ENCODE assay signal across 8 mouse cellular contexts in the genomic region with DNA sequence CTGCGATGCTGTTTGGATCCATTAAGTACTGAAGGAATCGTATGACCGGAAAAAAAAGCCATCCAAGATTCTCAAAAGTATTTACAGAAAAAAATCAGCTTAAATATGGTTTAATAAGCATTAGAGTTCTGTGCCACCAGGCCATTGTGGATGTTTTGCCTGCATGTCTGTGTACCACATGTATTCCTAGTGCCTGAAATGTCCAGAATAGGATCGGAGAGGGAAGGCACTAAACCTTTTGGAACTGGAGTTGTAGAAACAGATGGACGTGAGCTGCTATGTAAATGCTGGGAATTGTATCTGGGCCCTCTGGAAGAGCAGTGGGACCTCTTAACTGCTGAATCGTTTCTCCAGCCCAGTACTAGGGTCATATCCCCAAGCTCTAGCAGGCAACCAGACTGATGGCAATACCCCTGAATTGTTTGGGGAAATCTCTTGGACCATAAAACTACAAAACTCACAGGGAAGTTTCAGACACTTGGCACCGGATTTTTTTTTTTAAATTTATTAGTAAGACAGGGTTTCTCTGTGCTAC.
DNase-seq lines count a peak whose midpoint lies in the region; ATAC-seq and TF ChIP-seq lines count a peak whose summit lies in the region.

No protein-coding gene starts in this region.

- no peak for DNase-seq in liver, postnatal 0 days
- no peak for DNase-seq in gastrocnemius, adult 18-20 months (ENCODE audit: low spot score)
- DNase-seq in right cerebral cortex, postnatal 14 days, result no peak
- no peak for DNase-seq in left cerebral cortex, postnatal 4 days

- no peak for TF ChIP-seq CTCF in C2C12 (IDR thresholded peaks at IDR 0.05; ENCODE audit: control insufficient read depth, insufficient read depth, insufficient read length)
- no peak for TF ChIP-seq CTCF in liver, postnatal 0 days (IDR thresholded peaks at IDR 0.05; ENCODE audit: low read depth)

- no peaks in the 10 kb centered on the region for H3K27me3 ChIP-seq in erythroblast, embryonic 14.5 days (ENCODE audit: control insufficient read depth)
- no peaks in the 10 kb centered on the region for H3K27me3 ChIP-seq in C2C12 (ENCODE audit: control insufficient read depth, insufficient read depth, insufficient read length)
- H3K27me3 ChIP-seq in forebrain, embryonic 16.5 days (replicated peaks; ENCODE audit: control insufficient read depth, insufficient read depth, low read length), result no peaks in the 10 kb centered on the region
- no peaks in the 10 kb centered on the region for H3K27me3 ChIP-seq in liver, postnatal 0 days (ENCODE audit: insufficient read depth, low read length)

- TF ChIP-seq EP300 in liver, postnatal 0 days (IDR thresholded peaks at IDR 0.05; ENCODE audit: low read depth), result no peak

- H3K4me2 ChIP-seq in forebrain, embryonic 16.5 days (ENCODE audit: low read length), result peak overlapping the region; percentile 67
- peak overlapping the region; percentile 68 for H3K4me2 ChIP-seq in liver, postnatal 0 days (ENCODE audit: low read depth, low read length)

- no peak for ATAC-seq in erythroblast, adult 5-6 weeks (replicated peaks; ENCODE audit: low FRiP score, poor library complexity, severe bottlenecking)
- ATAC-seq in forebrain, embryonic 16.5 days, result peak; percentile 51
- no peak for ATAC-seq in liver, postnatal 0 days

- intact Hi-C loops in left cerebral cortex, postnatal 4 days (cut with DNase I), result no loop called here

- peaks cover 9% of the 10 kb centered on the region for H3K4me1 ChIP-seq in erythroblast, embryonic 14.5 days (ENCODE audit: control insufficient read depth)
- peaks cover 9% of the 10 kb centered on the region; the same call in 1 of the 2 replicates for H3K4me1 ChIP-seq in forebrain, embryonic 16.5 days (replicated peaks; ENCODE audit: control insufficient read depth, insufficient read depth, low read length)
- no peaks in the 10 kb centered on the region for H3K4me1 ChIP-seq in liver, postnatal 0 days (ENCODE audit: insufficient read depth)

- no peaks in the 10 kb centered on the region for H3K9me3 ChIP-seq in erythroblast, embryonic 14.5 days (ENCODE audit: control insufficient read depth, low read length)
- no peaks in the 10 kb centered on the region for H3K9me3 ChIP-seq in forebrain, embryonic 16.5 days (ENCODE audit: control insufficient read depth, low read length)
- no peaks in the 10 kb centered on the region for H3K9me3 ChIP-seq in liver, postnatal 0 days (ENCODE audit: low read length)

- peak overlapping the region; percentile 71 for H3K4me3 ChIP-seq in erythroblast, embryonic 14.5 days (replicated peaks)
- H3K4me3 ChIP-seq in C2C12 (ENCODE audit: insufficient read depth, poor library complexity, severe bottlenecking), result no peak overlapping the region
- peak overlapping the region; percentile 55 for H3K4me3 ChIP-seq in forebrain, embryonic 16.5 days (replicated peaks; ENCODE audit: low read length)
- H3K4me3 ChIP-seq in liver, postnatal 0 days (ENCODE audit: low read depth, low read length), result peak overlapping the region; percentile 56

- H3K36me3 ChIP-seq in erythroblast, embryonic 14.5 days (ENCODE audit: control insufficient read depth), result peaks cover 2% of the 10 kb centered on the region
- no peaks in the 10 kb centered on the region for H3K36me3 ChIP-seq in C2C12 (ENCODE audit: control insufficient read depth, insufficient read depth)
- H3K36me3 ChIP-seq in forebrain, embryonic 16.5 days (ENCODE audit: control insufficient read depth, insufficient read depth), result no peaks in the 10 kb centered on the region
- H3K36me3 ChIP-seq in liver, postnatal 0 days (replicated peaks; ENCODE audit: insufficient read depth, low read length), result no peaks in the 10 kb centered on the region

- H3K79me2 ChIP-seq in C2C12 (ENCODE audit: control insufficient read depth, insufficient read depth), result peaks cover 43% of the 10 kb centered on the region

- peak overlapping the region; percentile 90 for H3K27ac ChIP-seq in forebrain, embryonic 16.5 days (ENCODE audit: low read length)
- H3K27ac ChIP-seq in liver, postnatal 0 days (ENCODE audit: low read depth), result no peak overlapping the region

- H3K9ac ChIP-seq in forebrain, embryonic 16.5 days (replicated peaks; ENCODE audit: low read depth, low read length), result peak overlapping the region; percentile 71
- H3K9ac ChIP-seq in liver, postnatal 0 days (replicated peaks), result no peak overlapping the region; the same call in 1 of the 2 replicates

- peaks cover 27% of the 10 kb centered on the region for H3K79me3 ChIP-seq in C2C12 (ENCODE audit: low read depth)

- 37% methylated on average over 7 of the region's 7 CpGs for WGBS in forebrain, embryonic 16.5 days
- WGBS in liver, postnatal 0 days (ENCODE audit: insufficient replicate concordance), result 29% methylated on average over 7 of the region's 7 CpGs

- peak overlapping the region; percentile 64 for H3ac ChIP-seq in C2C12 (ENCODE audit: control insufficient read depth, insufficient read length, low read depth)

TF ChIP-seq in C2C12, 6 proteins besides CTCF, POLR2A, EP300 and RAD21:
- TF ChIP-seq USF1 (IDR thresholded peaks at IDR 0.05; ENCODE audit: low read depth) (no peak), FOSL1 (IDR thresholded peaks at IDR 0.05; ENCODE audit: insufficient read depth, low read length, poor library complexity, severe bottlenecking) (no peak), MYOD1 (IDR thresholded peaks at IDR 0.05; ENCODE audit: control insufficient read depth, insufficient read length, low read depth) (no peak), CEBPB (IDR thresholded peaks at IDR 0.05; ENCODE audit: low read depth) (no peak), MYOG (IDR thresholded peaks at IDR 0.05; ENCODE audit: control insufficient read depth, extremely low read depth, insufficient read length) (no peak), MAX (IDR thresholded peaks at IDR 0.05) (no peak)
